Mouse (Mus musculus) left cerebral cortex, postnatal 36 days (tissue): ENCODE measurements at regions not wholly inside any gene's neighbourhood (a gene's known extent, or its start where the extent isn't known, plus 50 kb on each side); places are given as distances from the start of the nearest gene placed in this dataset.

ENCODE experiments used
- DNase-seq, 2 experiments: peaks; one replicate each; pipeline ENCODE4 v3.0.0; 2021 to 2022; ENCODE audit warnings: low spot score in 2 of 2, mixed read lengths in 1 of 2
- intact Hi-C: fragments of 180-260 bp; cut with DNase I; formaldehyde crosslinking; loops from one replicate; pipeline ENCODE4 v1.15.1; 2025

DNA sequence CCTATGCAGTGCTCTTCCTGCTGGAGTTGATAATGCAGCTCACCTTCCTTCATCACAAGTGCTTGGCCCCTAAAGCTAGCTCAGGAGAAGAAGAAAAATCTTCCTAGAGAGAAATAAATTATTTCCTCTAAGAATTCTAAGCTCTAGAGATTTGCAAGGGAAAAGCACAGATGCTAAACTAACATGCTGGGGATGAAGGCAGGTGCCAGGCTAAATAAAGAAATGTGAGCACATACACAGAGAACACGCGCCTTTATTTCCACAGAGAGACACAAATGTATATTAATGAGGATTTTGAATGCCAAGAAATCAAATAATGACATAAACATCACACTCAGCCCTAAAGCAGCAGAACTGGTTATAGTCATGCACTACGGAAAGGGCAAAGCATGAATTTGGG is 229.5 kb upstream of the Mamld1 start:
- intact Hi-C loops = loop anchor here (10.0 kb wide), 1 partner anchor 494 kb away; no protein-coding TSS in a partner anchor

DNA sequence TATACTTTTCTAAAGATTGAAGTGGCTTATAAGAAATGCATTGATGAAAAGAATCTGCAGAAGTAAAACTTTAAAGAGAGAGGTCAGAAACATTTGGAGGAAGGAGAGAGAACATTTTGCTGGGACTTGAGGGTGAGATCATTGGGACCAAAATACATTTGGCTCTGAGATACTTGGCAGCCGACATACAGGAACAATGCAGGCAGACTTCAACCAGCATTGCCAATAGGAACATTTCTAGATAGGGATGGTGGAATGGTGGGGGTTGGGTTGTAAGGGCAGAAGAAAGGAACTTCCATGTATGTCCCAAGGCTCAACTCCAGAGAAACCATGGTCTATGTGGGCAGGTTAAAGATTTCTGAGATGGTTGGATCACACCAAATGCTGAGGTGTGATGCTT is 232.3 kb upstream of the Mamld1 start:
- intact Hi-C loops = no loop called here
- no peak for DNase-seq

More for the DNA sequence above, 229.5 kb upstream of the Mamld1 start:
- DNase-seq = no peak

DNA sequence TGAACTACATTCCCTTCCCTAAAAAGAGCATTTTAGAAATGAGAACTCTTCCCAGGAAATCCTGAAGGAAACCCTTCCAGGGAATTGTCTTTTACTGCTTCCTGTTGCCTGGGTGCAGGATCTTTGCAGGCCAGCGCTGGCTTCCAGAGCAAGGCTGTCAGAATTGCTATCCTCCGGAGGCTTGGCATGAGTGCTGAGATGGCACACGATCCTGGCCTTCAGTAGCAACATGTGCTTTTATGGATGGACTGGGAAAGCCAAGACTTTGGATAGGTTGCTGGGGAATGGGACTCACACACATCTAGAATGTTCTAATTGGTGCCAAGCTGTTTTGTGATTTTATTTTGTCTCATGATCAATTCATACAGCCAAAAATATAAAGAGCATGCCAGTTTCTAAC is 233.4 kb upstream of the Mamld1 start:
- intact Hi-C loops = no loop called here
- no peak for DNase-seq

DNA sequence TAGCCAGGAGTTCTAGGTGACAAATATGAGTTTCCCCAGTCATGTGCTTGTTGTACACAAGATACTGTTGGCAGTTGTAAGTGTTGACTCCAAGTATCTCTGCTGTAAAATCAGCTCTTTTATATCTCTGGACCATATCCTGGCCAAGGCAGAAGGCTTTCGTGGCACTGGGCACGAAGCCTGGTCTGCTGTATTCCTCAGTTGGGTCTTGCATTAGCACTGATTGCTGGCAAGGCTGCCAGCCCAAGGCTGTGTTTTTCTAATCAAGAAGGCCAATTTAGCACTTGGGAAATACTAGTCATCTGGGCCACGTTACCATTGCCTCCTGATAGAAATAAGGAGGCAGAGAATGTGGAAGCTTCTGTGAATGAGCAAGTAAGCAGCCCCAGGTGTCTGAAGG is 258.3 kb upstream of the Mamld1 start:
- no peak for DNase-seq
- intact Hi-C loops = no loop called here

DNA sequence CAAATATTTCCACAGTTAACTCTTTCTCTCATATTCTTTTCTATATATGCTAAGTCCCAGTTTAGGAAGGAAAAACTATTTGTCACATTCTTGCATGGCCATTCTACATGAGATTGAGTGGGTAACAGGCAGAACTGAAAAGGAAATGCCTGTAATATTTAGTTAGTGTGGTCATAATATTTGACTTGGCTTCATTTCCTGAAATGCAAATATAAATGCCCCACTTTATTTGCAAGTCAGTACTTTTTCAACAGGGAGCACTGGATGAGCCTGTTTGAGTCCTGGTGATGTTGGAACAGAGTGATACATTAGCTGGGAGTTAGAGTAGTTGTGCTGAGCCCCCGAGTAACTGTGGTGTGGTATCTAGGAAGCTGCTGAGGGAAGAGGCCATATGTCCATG is 285.9 kb upstream of the Tmem185a start:
- DNase-seq = no peak
- intact Hi-C loops = no loop called here

DNA sequence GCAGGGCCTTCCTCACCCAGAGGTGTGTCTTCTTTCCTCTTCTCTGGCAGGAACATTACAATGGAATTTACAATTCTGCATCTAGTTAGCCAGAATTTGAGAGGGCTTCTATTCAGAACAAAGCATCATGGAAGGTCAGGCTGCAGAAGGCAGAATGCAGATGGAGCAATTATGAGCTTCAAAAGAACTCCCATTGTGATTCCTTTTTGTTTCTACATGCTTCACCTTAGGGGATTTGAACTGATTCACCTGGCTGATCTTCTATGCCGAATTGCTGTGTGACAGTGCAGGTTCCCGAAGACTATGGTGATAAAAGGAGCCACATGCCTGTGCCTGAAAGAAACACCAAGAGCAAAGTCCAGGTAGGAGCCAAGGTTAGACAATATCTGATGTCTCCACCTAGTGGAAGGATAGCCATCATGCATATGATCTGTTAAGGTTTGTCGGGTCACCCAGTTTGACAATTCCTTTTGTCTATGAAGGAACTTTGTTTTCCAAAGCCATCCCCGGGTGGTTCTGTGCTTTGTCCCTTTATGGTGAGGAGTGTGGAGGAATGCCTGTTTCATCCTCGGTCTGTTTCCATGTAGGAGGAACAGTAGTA is 236.1 kb upstream of the Tmem185a start:
- DNase-seq = no peak
- intact Hi-C loops = no loop called here

DNA sequence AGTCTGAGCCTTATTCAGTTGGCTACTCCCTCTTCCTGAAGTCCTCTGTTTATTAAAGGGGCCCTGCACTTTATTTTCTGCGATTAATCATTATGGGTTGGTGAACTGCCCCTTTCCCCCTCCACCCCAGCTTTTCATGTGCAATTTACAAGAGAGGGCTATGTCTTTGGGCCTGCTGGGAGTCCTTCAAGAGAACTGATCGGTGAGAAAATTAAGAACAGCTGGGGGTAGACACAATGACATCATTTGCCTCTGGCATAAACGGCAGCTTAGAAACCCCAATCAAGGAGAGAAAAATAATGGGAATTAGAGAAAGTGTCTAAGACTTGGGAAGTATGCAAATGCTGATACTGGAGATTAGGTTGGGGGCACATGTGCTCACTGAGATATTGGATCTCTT is 205.2 kb upstream of the Tmem185a start:
- intact Hi-C loops = no loop called here
- DNase-seq = no peak

DNA sequence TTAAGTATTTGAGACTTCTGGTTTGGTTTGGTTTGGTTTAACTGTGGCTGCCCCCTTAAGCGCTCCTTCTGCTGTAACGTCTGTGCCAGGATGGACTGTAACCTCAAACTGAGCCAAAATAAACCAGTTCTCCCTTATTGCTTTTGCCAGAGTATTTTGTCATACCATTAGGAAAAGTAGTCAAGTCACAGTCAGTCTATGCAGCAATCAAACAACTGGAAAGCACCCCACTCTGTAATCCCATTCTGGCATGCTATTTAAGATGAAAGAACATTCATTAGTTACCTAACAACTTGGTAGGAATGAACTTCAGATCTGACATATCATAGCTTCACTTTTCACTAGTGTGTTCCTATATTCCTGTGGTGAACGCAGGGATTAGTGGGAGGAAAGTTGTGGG is 190.1 kb upstream of the Tmem185a start:
- intact Hi-C loops = no loop called here
- DNase-seq = no peak
